Mouse (Mus musculus): ENCODE measurements around the gene Xpnpep2. TPM values are rescaled to one million over a fixed set of nuclear protein-coding genes. Genes with fewer than 3 reads are reported as not detected.

Xpnpep2 gene
- total and polyA plus RNA-seq, 2 experiments from 2014 or later, result 0.66 TPM; not detected in 1

GRCm38 (mm10) chrX:48138539-48139275 lies 30.2 kb downstream of the Xpnpep2 start:
- no peaks in the 10 kb centered on the region; the same call in 1 of the 2 replicates for H3K4me1 ChIP-seq (ENCODE audit: control insufficient read depth, insufficient read depth)
- no peak for TF ChIP-seq CTCF (IDR thresholded peaks at IDR 0.05; ENCODE audit: low read depth)
- no peak for TF ChIP-seq EP300 (IDR thresholded peaks at IDR 0.05; ENCODE audit: low read depth)
- H3K27ac ChIP-seq (ENCODE audit: low read depth), result no peak overlapping the region; the same call in 1 of the 2 replicates
- no peaks in the 10 kb centered on the region for H3K9me3 ChIP-seq (replicated peaks; ENCODE audit: control insufficient read depth, low read length)
- no peaks in the 10 kb centered on the region for H3K27me3 ChIP-seq (ENCODE audit: control insufficient read depth, insufficient read depth, low read length)
- DNase-seq (ENCODE audit: low spot score) (no peak), ATAC-seq (ENCODE audit: insufficient read depth, low read depth) (no peak)
- H3K9ac ChIP-seq (replicated peaks; ENCODE audit: low read depth, low read length), result no peak overlapping the region
- H3K4me3 ChIP-seq (ENCODE audit: low read depth, low read length), result no peak overlapping the region
- no peaks in the 10 kb centered on the region for H3K36me3 ChIP-seq (replicated peaks; ENCODE audit: control insufficient read depth, insufficient read depth, low read length)
- H3K4me2 ChIP-seq (ENCODE audit: low read depth, low read length), result no peak overlapping the region
- WGBS, result 48% methylated on average over 7 of the region's 7 CpGs

GRCm38 (mm10) chrX:48139368-48140285 lies 31.1 kb downstream of the Xpnpep2 start:
- TF ChIP-seq CTCF (IDR thresholded peaks at IDR 0.05; ENCODE audit: low read depth), result no peak
- no peak for TF ChIP-seq EP300 (IDR thresholded peaks at IDR 0.05; ENCODE audit: low read depth)
- no peak for DNase-seq (ENCODE audit: low spot score)
- Histone ChIP-seq H3K27ac (ENCODE audit: low read depth) (peak overlapping the region; percentile 7; the same call in 1 of the 2 replicates), H3K27me3 (ENCODE audit: control insufficient read depth, insufficient read depth, low read length) (no peaks in the 10 kb centered on the region), H3K4me2 (ENCODE audit: low read depth, low read length) (no peak overlapping the region), H3K9ac (replicated peaks; ENCODE audit: low read depth, low read length) (no peak overlapping the region), H3K9me3 (replicated peaks; ENCODE audit: control insufficient read depth, low read length) (no peaks in the 10 kb centered on the region), H3K4me1 (ENCODE audit: control insufficient read depth, insufficient read depth) (no peaks in the 10 kb centered on the region; the same call in 1 of the 2 replicates), H3K4me3 (ENCODE audit: low read depth, low read length) (no peak overlapping the region), H3K36me3 (replicated peaks; ENCODE audit: control insufficient read depth, insufficient read depth, low read length) (no peaks in the 10 kb centered on the region)
- 59% methylated on average over 14 of the region's 14 CpGs for WGBS
- ATAC-seq (ENCODE audit: insufficient read depth, low read depth), result no peak

- no peak overlapping the region for H3K9ac ChIP-seq (replicated peaks; ENCODE audit: low read depth, low read length)
- DNase-seq (ENCODE audit: low spot score) (no peak), ATAC-seq (ENCODE audit: insufficient read depth, low read depth) (no peak)
- no peaks in the 10 kb centered on the region for H3K36me3 ChIP-seq (replicated peaks; ENCODE audit: control insufficient read depth, insufficient read depth, low read length)
- H3K27me3 ChIP-seq (ENCODE audit: control insufficient read depth, insufficient read depth, low read length), result no peaks in the 10 kb centered on the region
- H3K4me2 ChIP-seq (ENCODE audit: low read depth, low read length), result no peak overlapping the region
- H3K9me3 ChIP-seq (replicated peaks; ENCODE audit: control insufficient read depth, low read length), result no peaks in the 10 kb centered on the region
- 41% methylated on average over 3 of the region's 3 CpGs for WGBS
- no peak for TF ChIP-seq EP300 (IDR thresholded peaks at IDR 0.05; ENCODE audit: low read depth)
- no peak for TF ChIP-seq CTCF (IDR thresholded peaks at IDR 0.05; ENCODE audit: low read depth)
- no peaks in the 10 kb centered on the region; the same call in 1 of the 2 replicates for H3K4me1 ChIP-seq (ENCODE audit: control insufficient read depth, insufficient read depth)
- H3K4me3 ChIP-seq (ENCODE audit: low read depth, low read length), result no peak overlapping the region
- no peak overlapping the region; the same call in 1 of the 2 replicates for H3K27ac ChIP-seq (ENCODE audit: low read depth)
Observed at GRCm38 (mm10) chrX:48140286-48140877, 31.9 kb downstream of the Xpnpep2 start.

- Histone ChIP-seq H3K4me2 (ENCODE audit: low read depth, low read length) (no peak overlapping the region), H3K9me3 (replicated peaks; ENCODE audit: control insufficient read depth, low read length) (no peaks in the 10 kb centered on the region), H3K36me3 (replicated peaks; ENCODE audit: control insufficient read depth, insufficient read depth, low read length) (no peaks in the 10 kb centered on the region), H3K27me3 (ENCODE audit: control insufficient read depth, insufficient read depth, low read length) (no peaks in the 10 kb centered on the region), H3K4me1 (ENCODE audit: control insufficient read depth, insufficient read depth) (no peaks in the 10 kb centered on the region; the same call in 1 of the 2 replicates), H3K4me3 (ENCODE audit: low read depth, low read length) (no peak overlapping the region), H3K9ac (replicated peaks; ENCODE audit: low read depth, low read length) (no peak overlapping the region), H3K27ac (ENCODE audit: low read depth) (no peak overlapping the region; the same call in 1 of the 2 replicates)
- ATAC-seq (ENCODE audit: insufficient read depth, low read depth), result no peak
- WGBS, result 50% methylated on average over 6 of the region's 6 CpGs
- DNase-seq (ENCODE audit: low spot score), result no peak
- TF ChIP-seq CTCF (IDR thresholded peaks at IDR 0.05; ENCODE audit: low read depth) (no peak), EP300 (IDR thresholded peaks at IDR 0.05; ENCODE audit: low read depth) (no peak)
Observed at GRCm38 (mm10) chrX:48141481-48141880, 33.0 kb downstream of the Xpnpep2 start.

All from heart, postnatal 0 days (tissue).